Mouse (Mus musculus): ENCODE data around the gene Tnfrsf21.

The Tnfrsf21 gene

GRCm38 (mm10) chr17:43134991-43135390, 118.6 kb downstream of the Tnfrsf21 start:
- DNase-seq, result no peak

- DNase-seq, result no peak
These were observed 119.3 kb downstream of the Tnfrsf21 start for GRCm38 (mm10) chr17:43135398-43136265.

GRCm38 (mm10) chr17:43136720-43137119, 120.4 kb downstream of the Tnfrsf21 start:
- DNase-seq, result no peak

- DNase-seq, result no peak
These were observed 121.5 kb downstream of the Tnfrsf21 start for GRCm38 (mm10) chr17:43137838-43138237.

GRCm38 (mm10) chr17:43138356-43138755, 122.0 kb downstream of the Tnfrsf21 start:
- no peak for DNase-seq

All from thymus, postnatal 36 days (tissue).